Mouse (Mus musculus): ENCODE data around the gene Ssh3.

Ssh3 gene

DNA sequence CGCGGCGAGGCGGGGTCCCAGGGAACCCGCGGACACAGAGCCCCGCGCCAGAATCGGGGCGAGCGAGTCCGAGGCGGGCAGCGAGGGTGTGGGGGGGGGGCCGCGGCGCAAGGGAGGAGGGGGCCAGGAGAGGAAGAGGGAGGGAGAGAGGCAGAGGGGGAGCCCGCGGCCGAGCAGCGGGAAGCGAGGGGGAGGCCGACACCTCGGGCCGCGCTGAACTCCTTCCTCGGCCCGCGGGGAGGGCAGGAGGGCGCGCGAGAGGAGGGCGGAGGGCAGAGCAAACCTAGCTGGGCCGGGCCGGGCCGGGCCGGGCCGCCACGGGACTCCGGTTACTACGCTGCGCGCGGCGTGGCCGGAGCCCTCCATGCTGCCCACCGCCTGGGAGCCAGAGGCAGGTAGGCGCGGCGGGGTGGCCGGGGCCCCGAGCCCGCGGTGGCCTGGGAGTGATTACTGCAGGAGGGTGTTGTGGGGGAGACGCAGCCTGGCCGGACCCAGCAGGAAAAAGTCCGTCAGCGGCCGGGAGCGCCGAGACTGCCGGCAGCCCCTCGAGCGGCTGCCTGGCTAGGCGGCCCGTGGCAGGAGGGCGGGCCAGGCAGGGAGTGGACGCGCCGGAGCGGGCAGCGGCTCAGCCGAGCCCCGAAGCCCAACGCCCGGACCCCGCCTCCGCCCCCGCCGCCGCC is 54.1 kb downstream of the Ssh3 start:
- DNase-seq, result no peak

DNA sequence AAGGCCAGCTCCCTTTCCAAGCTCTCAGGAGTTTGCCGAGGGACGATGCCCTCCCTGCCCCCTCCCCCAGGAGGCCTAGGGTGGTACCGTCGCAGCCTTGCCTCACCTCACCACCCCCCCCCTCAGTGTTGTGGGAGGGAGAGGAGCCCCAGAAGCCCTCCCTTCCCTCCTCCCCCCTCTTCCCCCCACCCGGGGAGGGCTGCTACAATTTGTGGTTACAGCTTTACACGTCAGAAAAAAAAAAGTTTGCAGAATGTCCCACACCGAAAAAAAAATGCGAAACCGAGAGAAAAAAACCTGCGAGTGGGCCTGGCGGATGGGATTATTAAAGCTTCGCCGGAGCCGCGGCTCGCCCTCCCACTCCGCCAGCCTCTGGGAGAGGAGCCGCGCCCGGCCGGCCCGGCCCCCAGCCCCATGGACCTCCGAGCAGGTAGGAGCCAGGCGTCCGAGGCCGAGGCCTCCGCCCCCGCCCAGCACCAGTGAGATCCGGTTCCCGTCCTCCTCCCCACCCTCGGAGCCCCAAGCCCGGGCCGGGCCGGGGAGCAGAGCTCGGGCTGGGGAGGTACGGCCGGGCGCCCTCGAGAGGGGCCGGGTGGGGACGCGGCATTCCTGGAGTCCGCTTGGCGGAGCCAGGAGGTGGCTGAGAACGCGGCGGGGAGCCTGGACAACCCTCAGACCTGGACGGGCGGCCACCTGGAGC is 54.8 kb downstream of the Ssh3 start, which contains the start of the genes Clcf1 and AC109138.7:
Clcf1 (plus strand) TSS at position 168 of the 700 bp plus-strand sequence.
AC109138.7 (plus strand) TSS at position 287 of the 700 bp plus-strand sequence.
- no peak for DNase-seq

DNA sequence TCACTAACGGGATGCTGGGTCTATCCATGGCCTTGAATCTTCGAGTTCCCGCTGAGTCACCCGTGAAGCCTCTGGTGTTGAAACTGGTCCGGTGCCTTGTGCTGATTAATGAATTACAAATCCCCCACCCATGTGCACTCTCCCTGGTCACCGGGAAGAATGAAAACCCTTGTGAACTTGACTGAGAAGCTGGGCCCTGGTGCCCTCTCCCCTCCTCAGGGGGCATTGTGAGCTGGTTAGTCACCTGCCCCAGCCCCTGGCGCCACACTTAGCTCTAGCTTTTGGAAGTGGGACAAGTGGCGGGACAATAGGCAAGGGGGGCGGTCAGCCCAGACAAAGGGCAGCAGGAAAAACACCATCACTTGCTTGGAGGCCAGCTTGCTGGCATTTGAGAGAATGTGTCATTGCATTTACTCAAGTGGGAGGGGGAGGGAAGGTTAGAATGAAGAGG is 55.4 kb downstream of the Ssh3 start:
- peak; percentile 66 to 74 for DNase-seq

DNA sequence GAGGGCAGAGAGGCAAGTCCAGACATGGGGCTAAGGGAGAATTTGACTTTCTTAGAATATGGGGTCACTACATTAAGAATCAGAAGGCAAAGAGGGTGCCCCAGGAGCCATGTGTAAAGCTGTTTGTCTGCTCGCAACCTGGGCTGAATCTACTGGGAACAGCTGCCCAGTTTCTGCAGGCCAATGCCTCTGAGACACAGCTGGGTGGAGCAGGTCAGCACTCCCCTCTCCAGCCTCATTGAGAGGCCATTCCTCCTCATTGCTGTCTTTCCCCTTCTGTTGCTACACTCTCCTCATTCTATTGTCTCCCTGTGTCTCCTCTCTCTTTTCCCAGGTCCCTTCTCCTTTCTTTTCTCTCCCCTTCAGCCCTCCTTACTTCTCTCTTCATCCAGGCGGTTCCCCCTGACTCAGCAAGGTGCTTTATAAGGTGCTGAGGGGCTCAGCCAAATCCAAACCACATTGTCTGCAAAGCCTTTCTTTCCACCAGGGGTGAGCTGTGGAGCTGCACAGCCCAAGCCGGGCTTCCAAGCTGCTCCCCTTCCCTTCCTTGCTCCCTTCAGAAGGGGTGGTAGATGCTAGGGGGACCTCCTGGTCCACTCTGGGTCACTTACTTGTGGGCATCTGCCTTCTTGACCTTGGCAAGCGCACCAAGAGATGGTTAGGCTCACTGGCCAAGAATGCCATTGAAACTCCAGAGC is 56.9 kb downstream of the Ssh3 start:
- DNase-seq, result no peak
